Mouse (Mus musculus): Measurements from ENCODE around the gene Senp7. TPM values are rescaled to one million over a fixed set of nuclear protein-coding genes. Genes with fewer than 3 reads are reported as not detected.
"Not testable (repeated sequence)": the region's sequence is repeated elsewhere in the genome, so short reads cannot be mapped to it uniquely, and the experiment has no call there.

The Senp7 gene
- polyA plus RNA-seq, 1 experiment, result 24.4 TPM

GRCm38 (mm10) chr16:56124045-56124444 is 75.9 kb downstream of the Senp7 start:
- H3K4me3 ChIP-seq (ENCODE audit: insufficient read depth, low read length), result no peak overlapping the region
- H3K27ac ChIP-seq (ENCODE audit: insufficient read depth, low read depth, low read length), result no peak overlapping the region
- TF ChIP-seq CTCF (IDR thresholded peaks at IDR 0.05; ENCODE audit: low read depth, low read length) (no peak), POLR2A (IDR thresholded peaks at IDR 0.05; ENCODE audit: borderline replicate concordance, low read depth, low read length) (no peak)
- no peaks in the 10 kb centered on the region for H3K4me1 ChIP-seq (ENCODE audit: control insufficient read depth, insufficient read depth, low read length)

- Histone ChIP-seq H3K4me1 (ENCODE audit: control insufficient read depth, insufficient read depth, low read length) (0 out of 2 replicates have a peak, but pooled peaks cover 2% of the 10 kb centered on the region), H3K27ac (ENCODE audit: insufficient read depth, low read depth, low read length) (no peak overlapping the region), H3K4me3 (ENCODE audit: insufficient read depth, low read length) (no peak overlapping the region)
- no peak for TF ChIP-seq POLR2A (IDR thresholded peaks at IDR 0.05; ENCODE audit: borderline replicate concordance, low read depth, low read length)
These were observed 83.5 kb downstream of the Senp7 start for GRCm38 (mm10) chr16:56131666-56132065.

GRCm38 (mm10) chr16:56134149-56134548 is 86.0 kb downstream of the Senp7 start:
- Histone ChIP-seq H3K27ac (ENCODE audit: insufficient read depth, low read depth, low read length) (no peak overlapping the region), H3K4me1 (ENCODE audit: control insufficient read depth, insufficient read depth, low read length) (0 out of 2 replicates have a peak, but pooled peaks cover 2% of the 10 kb centered on the region), H3K4me3 (ENCODE audit: insufficient read depth, low read length) (no peak overlapping the region)
- no peak for TF ChIP-seq POLR2A (IDR thresholded peaks at IDR 0.05; ENCODE audit: borderline replicate concordance, low read depth, low read length)
- TF ChIP-seq CTCF (IDR thresholded peaks at IDR 0.05; ENCODE audit: low read depth, low read length), result no peak

GRCm38 (mm10) chr16:56137672-56138071 is 89.5 kb downstream of the Senp7 start:
- not testable (repeated sequence) for H3K4me1 ChIP-seq (ENCODE audit: control insufficient read depth, insufficient read depth, low read length); H3K27ac ChIP-seq (ENCODE audit: insufficient read depth, low read depth, low read length); H3K4me3 ChIP-seq (ENCODE audit: insufficient read depth, low read length)

GRCm38 (mm10) chr16:56139921-56140320 is 91.8 kb downstream of the Senp7 start:
- Histone ChIP-seq H3K4me1 (ENCODE audit: control insufficient read depth, insufficient read depth, low read length) (no peaks in the 10 kb centered on the region), H3K4me3 (ENCODE audit: insufficient read depth, low read length) (no peak overlapping the region)
- TF ChIP-seq CTCF (IDR thresholded peaks at IDR 0.05; ENCODE audit: low read depth, low read length) (no peak), POLR2A (IDR thresholded peaks at IDR 0.05; ENCODE audit: borderline replicate concordance, low read depth, low read length) (no peak)

GRCm38 (mm10) chr16:56144876-56145555 is 96.9 kb downstream of the Senp7 start:
- TF ChIP-seq CTCF (IDR thresholded peaks at IDR 0.05; ENCODE audit: low read depth, low read length) (no peak), POLR2A (IDR thresholded peaks at IDR 0.05; ENCODE audit: borderline replicate concordance, low read depth, low read length) (no peak)
- H3K4me3 ChIP-seq (ENCODE audit: insufficient read depth, low read length), result no peak overlapping the region
- no peaks in the 10 kb centered on the region for H3K4me1 ChIP-seq (ENCODE audit: control insufficient read depth, insufficient read depth, low read length)
- no peak overlapping the region for H3K27ac ChIP-seq (ENCODE audit: insufficient read depth, low read depth, low read length)

More at GRCm38 (mm10) chr16:56139921-56140320, 91.8 kb downstream of the Senp7 start:
- no peak overlapping the region for H3K27ac ChIP-seq (ENCODE audit: insufficient read depth, low read depth, low read length)

GRCm38 (mm10) chr16:56147679-56148078 is 99.5 kb downstream of the Senp7 start:
- TF ChIP-seq POLR2A (IDR thresholded peaks at IDR 0.05; ENCODE audit: borderline replicate concordance, low read depth, low read length) (no peak), CTCF (IDR thresholded peaks at IDR 0.05; ENCODE audit: low read depth, low read length) (no peak)
- no peaks in the 10 kb centered on the region for H3K4me1 ChIP-seq (ENCODE audit: control insufficient read depth, insufficient read depth, low read length)
- H3K4me3 ChIP-seq (ENCODE audit: insufficient read depth, low read length), result no peak overlapping the region
- no peak overlapping the region for H3K27ac ChIP-seq (ENCODE audit: insufficient read depth, low read depth, low read length)

- TF ChIP-seq POLR2A (IDR thresholded peaks at IDR 0.05; ENCODE audit: borderline replicate concordance, low read depth, low read length) (no peak), CTCF (IDR thresholded peaks at IDR 0.05; ENCODE audit: low read depth, low read length) (no peak)
- Histone ChIP-seq H3K4me3 (ENCODE audit: insufficient read depth, low read length) (no peak overlapping the region), H3K27ac (ENCODE audit: insufficient read depth, low read depth, low read length) (no peak overlapping the region), H3K4me1 (ENCODE audit: control insufficient read depth, insufficient read depth, low read length) (no peaks in the 10 kb centered on the region)
These were observed 115.3 kb downstream of the Senp7 start for GRCm38 (mm10) chr16:56163466-56163865.

- Histone ChIP-seq H3K4me1 (ENCODE audit: control insufficient read depth, insufficient read depth, low read length) (no peaks in the 10 kb centered on the region), H3K27ac (ENCODE audit: insufficient read depth, low read depth, low read length) (no peak overlapping the region), H3K4me3 (ENCODE audit: insufficient read depth, low read length) (no peak overlapping the region)
- TF ChIP-seq CTCF (IDR thresholded peaks at IDR 0.05; ENCODE audit: low read depth, low read length) (no peak), POLR2A (IDR thresholded peaks at IDR 0.05; ENCODE audit: borderline replicate concordance, low read depth, low read length) (no peak)
These were observed 122.1 kb downstream of the Senp7 start for GRCm38 (mm10) chr16:56170247-56170646.

- H3K4me3 ChIP-seq (ENCODE audit: insufficient read depth, low read length), result no peak overlapping the region
- H3K27ac ChIP-seq (ENCODE audit: insufficient read depth, low read depth, low read length), result no peak overlapping the region
- TF ChIP-seq POLR2A (IDR thresholded peaks at IDR 0.05; ENCODE audit: borderline replicate concordance, low read depth, low read length) (no peak), CTCF (IDR thresholded peaks at IDR 0.05; ENCODE audit: low read depth, low read length) (no peak)
- H3K4me1 ChIP-seq (ENCODE audit: control insufficient read depth, insufficient read depth, low read length), result no peaks in the 10 kb centered on the region
These were observed 127.9 kb downstream of the Senp7 start for GRCm38 (mm10) chr16:56175867-56176581.

Measured in bone marrow macrophage, adult 2 months (primary cell).